Mouse (Mus musculus) CD4-positive, CD25-positive, alpha-beta regulatory T cell, adult 2 months (primary cell): ENCODE measurements around the gene Gcn1l1.

ENCODE experiments used
- DNase-seq: peaks from one replicate; pipeline ENCODE4 v3.0.0-alpha.2; 2012; ENCODE audit warnings: low read depth, low spot score

Gcn1l1 gene

GRCm38 (mm10) chr5:115611566-115611965, 46.5 kb downstream of the Gcn1l1 start:
- no peak for DNase-seq

DNA sequence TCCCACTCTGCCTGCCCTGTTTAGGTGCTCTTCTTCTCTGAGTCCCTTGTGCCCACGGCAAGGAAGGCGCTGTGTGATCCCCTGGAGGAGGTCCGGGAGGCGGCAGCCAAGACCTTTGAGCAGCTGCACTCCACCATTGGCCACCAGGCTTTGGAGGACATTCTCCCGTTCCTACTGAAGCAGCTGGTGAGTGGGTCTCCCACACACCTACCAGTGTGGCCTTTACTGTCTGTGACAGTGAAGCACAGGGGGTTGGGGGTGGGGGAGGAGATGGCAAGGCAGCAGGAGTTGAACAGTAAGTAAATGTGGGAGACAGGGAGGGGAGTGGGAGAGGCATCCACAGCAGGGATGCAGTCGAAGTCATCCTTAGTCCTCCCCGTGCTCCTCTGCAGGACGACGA, 48.3 kb downstream of the Gcn1l1 start:
- no peak for DNase-seq

DNA sequence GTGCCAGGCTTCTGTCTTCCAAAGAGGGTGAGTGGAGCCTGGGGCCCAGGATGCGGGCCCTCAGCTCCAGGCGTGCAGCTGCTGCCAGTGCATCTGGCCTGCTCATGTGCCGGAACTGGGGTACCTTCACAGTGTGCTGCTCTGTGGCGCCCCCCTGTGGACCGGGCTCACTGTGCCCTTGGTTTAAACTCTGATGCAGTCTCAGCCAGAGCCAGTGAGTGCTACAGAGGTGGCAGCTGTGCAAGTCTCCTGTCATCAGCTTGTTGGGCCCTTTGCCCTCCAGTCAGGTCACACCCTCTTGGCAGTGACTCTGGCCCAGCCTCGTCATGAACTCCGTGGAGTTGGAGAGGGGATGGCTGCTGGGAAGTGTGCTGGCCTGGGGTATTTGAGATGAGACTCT, 49.9 kb downstream of the Gcn1l1 start:
- peak; percentile 74 for DNase-seq

GRCm38 (mm10) chr5:115619690-115620089, 54.6 kb downstream of the Gcn1l1 start:
- DNase-seq = no peak

DNA sequence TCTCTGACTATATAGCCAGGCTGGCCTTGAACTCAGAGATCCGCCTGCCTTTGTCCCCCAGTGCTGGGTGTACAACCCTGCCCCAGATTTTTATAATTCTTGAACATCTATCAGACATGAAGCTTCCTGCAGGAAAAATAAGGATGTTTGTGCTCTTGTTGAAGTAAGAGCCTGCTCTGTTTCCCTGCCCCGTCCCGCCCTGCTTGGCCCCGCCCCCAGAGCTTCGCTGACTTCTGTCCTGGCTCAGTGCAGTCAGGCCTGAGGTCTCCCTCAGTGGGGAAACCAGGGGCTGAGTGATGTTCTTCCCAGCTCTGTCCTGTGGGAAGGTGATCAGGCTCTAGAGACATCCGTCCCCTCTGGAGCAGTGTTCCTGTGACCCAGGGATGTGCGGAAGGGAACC, 57.6 kb downstream of the Gcn1l1 start:
- no peak for DNase-seq

DNA sequence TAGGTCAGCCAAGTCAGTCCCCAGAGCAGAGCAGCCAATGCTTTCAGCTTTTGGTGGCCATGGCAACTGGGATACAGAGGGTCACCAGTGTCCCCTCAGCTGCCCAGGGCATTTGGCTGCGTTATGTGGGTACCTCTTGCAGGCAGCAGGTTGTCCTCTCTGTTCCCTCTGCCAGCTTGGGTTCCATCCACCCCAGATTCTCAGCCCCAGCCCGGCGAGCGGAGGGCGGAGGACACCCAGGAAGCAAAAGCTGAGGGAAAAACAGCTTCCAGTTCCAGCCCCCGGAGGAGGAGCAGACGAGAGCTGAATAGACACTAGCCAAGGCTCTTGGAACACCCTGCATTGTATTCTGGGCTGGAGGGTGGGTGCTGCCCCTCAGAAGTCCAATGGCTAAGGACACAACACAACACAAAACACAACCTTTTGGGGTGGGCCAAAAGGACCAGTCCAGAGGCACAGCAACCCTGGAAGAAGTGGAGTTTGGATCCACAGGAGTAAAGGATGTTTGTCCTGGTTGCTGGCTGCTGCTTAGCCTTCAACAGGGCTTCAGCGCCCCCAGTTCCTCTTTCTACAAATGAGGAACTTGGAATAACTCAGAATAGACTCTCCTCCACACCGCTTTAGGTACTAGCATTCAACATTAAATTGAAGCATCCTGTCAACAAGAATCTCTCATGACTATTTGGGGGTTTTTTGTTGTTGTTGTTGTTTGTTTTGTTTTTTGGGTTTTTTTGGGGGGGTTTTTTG, 58.8 kb downstream of the Gcn1l1 start:
- DNase-seq = no peak

DNA sequence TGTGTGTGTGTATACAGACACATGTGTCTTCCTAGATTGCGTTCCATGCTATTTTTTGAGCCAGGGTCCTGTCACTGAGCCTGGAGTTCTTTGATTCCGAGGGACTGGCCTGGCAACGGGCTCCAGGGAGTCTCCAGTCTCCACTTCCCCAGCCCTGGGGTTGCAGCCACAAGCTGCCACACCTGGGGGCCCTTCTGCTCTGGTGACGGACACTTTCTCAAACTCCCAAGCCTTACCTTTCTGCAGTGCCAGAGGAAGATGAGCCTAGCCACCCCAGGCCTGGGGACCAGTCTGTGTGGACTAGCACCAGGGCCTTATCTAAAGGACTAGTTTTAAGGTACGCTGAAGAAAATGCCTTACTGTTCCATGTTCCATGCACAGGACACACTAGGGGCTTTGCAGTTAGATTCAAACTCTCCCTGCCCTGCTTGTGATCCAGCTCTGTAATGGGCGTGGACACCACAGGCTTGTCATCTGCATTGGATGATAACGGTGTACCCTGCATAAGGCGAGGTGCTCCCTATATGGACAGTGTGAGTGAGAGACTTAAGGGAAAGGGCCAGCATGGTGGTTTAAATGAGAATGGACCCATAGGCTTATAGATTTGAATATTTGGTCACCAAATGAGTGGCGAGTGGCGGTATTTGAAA, 61.3 kb downstream of the Gcn1l1 start:
- DNase-seq = no peak

- DNase-seq = no peak
These were observed 63.0 kb downstream of the Gcn1l1 start for GRCm38 (mm10) chr5:115628083-115628482.

GRCm38 (mm10) chr5:115629672-115630071, 64.6 kb downstream of the Gcn1l1 start:
- DNase-seq = no peak

DNA sequence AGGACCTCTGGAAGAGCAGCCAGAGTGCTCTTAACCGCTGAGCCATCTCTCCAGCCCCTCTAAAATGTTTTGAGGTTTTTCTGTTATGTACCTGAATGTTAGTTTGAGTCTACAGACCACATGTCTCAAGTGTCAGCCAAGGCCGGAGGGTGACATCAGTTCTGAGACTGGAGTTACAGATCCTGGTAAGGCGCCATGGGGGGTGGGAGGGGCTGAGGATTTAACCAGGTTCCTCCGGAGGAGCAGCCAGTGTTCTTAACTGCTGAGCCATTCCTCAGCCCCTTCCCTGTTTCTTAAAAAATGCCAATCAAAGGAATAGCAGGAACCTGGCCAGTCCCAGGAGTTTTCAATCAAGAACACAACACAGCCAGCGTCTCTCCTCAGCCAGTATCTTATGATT, 65.2 kb downstream of the Gcn1l1 start:
- DNase-seq = no peak

DNA sequence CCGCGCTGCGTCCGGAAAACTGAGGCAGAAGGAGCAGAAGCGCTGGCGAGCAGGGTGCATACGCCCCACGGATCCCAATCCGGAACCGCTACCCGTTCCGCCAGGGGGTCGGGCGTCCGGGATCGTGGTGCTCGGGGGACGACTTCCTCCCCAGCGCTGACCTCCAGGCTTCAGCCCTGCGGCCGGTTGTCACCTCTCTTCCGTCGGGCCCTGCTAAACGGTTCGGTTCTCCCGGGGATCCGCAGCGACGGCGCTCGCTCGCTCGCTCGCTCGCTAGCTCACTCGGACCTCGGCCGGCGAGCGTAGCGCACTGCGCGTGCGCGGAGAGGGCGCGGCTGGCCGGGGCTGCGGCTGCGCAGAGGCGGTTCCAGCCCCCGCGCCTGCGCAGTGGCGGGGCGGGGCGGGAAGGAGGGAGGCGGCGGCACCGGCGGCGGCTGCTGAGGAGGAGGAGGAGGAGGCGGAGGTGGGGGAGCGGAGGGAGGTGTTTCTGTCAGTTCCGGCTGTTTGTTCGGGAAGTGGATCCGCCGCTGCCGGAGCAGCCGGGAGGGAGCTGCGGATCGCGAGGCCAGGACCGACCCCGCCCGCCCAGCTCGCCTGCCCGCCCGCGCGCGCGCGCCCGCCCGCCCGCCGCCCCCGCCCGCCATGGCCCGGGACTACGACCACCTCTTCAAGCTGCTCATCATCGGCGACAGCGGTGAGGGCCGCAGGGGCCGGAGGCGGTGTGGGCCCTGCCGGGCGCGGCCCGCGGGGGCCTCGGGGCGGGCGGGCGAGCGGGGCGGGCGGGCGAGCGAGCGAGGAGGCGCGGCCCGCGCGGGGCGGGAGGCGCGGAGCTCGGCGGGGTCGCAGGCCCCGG, 66.7 kb downstream of the Gcn1l1 start, which contains the start of gene Rab35:
TSS of gene Rab35 (plus strand) at position 404 of the 853 bp plus-strand sequence.
- peak; percentile 97 for DNase-seq

DNA sequence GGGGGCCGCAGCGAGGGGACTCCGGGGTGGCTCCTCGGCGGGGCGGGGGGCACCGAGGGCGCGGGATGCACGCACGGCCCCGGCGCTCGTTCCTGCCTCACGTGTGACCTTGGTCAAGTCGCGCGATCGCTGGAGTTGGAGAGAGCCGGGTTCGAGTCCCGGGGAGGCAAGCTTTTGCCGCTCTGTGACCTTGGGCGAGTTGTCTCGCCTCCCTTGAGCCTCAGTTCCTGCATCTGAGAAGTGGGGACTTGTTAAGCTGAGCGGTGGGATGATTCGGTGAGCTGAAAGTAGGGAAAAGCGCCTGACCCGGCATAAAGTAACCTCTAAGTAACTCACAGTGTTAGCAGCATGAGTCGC, 67.3 kb downstream of the Gcn1l1 start:
- peak; percentile 49 for DNase-seq

GRCm38 (mm10) chr5:115633060-115633459, 68.0 kb downstream of the Gcn1l1 start:
- no peak for DNase-seq

DNA sequence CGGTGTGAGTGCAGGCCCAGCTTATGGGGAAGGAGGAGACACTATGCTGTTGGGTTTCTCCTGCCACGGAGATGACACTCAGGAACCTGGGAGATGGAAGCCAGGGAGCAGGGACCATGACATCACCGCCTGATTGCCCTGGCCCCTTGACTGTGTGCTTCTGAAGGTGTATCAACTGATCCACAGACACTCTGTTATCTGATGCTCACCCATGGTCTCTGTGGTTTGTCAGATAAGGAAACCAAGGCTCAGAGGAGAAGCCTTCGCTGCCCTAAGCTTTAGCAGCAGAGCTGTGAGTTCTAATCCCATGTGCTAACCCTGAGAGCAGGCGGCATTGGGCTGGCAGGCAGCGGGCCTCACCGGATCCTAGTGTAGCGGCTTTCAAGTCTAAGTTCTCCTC, 69.0 kb downstream of the Gcn1l1 start:
- no peak for DNase-seq

GRCm38 (mm10) chr5:115635536-115635935, 70.5 kb downstream of the Gcn1l1 start:
- peak; percentile 58 for DNase-seq

GRCm38 (mm10) chr5:115644192-115644591, 79.1 kb downstream of the Gcn1l1 start:
- peak; percentile 54 for DNase-seq

GRCm38 (mm10) chr5:115648876-115649275, 83.8 kb downstream of the Gcn1l1 start:
- no peak for DNase-seq

GRCm38 (mm10) chr5:115649699-115650098, 84.6 kb downstream of the Gcn1l1 start:
- DNase-seq = no peak

DNA sequence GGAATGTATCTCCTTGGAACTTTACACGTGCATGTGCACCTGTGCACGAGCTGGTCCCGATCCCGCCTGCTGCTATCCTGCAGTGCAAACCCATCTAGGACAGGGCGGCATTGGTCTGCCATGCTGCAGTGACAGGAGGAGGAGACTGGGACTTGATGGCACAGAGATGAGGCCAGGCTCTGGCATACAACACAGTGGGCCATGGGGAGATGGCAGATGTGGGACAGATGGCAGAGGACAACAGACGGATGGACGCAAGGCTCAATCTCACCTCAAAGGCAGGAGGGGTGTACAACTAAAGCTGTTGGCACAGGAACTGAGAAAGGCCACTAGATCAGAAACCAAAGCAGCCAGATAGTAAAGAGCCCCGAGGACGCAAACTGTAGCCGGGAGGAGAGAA, 85.8 kb downstream of the Gcn1l1 start:
- DNase-seq = no peak

DNA sequence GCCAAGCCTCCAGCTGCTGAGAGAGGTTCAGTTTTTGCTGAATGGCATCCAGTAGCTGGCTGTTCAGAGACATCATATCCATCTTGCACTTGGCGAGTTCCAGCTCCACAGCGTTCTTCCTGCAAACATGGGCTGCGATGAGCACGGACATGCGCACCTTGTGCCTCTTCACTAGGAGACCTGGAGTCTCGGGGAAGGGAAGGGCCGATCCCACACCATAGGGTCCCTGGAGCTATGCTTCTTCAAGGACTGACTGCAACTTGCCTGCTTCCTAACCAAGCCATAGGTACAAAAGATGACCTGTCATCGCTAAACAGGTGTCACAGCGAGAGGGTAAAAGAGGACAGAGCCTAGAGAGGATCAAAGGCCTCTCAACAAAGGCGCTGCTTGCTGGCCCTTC, 86.8 kb downstream of the Gcn1l1 start:
- DNase-seq = no peak

DNA sequence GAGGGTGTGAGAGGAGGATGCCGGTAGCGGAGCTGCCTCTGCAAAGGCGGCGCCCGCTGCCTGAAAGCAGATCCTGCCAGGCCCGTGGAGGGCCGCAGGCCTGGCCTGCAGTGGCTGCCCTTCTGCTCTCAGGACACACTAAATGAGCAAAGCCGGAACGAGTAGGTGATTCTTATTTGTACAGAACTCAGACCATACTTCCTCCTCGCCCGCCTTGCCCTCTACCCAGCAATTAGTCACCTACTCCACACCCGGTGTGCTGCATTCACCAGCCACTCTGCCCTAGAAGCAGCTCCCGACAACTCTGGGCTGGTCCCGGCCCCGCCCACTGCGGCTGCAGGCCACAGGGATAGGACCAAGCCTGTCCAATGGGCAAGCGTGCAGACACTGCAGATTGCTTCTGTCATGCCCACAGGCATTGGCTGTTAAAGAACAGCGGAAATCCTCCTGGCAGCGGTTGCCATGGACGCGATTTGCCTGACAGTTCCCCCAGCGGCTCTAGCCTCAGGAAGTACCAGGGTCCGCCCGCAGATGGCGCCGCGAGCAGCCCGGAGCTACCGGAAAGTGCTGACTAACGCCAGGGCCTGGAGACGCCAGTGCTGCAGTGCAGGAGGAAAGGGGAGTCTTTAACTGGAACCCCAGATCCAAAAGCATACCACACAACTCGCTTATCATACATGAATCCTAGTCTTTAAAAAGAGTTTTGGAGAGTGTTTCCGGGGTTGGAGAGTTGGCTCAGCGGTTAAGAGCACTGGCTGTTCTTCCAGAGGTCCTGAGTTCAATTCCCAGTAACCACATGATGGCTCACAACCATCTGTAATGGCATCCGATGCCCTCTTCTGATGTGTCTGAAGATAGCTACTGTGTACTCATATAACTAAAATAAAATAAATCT, 87.9 kb downstream of the Gcn1l1 start:
- peak; percentile 99 for DNase-seq
